Mouse (Mus musculus): ENCODE measurements around the gene Heyl. TPM values are rescaled to one million over a fixed set of nuclear protein-coding genes. Genes with fewer than 3 reads are reported as not detected.

Gene Heyl
- 0.41 and 0.43 TPM in 2 replicates for polyA plus RNA-seq (2012; rRNA removed)

DNA sequence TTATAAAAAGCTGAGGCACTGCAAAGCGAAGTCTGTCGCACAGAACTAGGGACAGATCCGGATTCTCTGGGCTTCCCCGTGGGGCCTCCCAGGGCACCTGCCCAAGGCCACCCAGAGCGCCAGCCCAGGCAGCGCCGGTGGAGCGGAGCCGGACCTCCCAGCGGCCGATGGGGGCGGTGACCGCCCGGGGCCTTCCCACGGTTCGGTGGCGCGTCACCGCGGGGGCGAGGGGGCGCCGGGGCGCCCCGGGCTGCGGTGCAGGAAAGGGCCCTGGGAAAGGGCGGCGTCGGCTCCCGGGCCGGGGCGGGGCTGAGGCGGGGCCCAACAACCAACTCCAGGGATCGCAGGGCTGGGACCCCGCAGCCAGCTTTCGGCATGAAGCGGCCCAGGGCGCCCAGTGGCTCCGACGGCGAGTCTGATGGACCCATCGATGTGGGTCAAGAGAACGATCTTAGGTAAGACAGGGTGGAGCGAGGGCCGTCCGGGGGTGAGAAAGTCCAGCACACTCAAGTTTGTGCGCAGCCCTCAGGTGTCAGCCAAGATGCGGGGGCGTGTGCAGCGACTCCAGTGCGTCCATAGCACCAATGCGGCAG lies at the start of gene Heyl:
Gene Heyl, plus strand, starts transcription at position 65 of the 593 bp plus-strand sequence.

DNA sequence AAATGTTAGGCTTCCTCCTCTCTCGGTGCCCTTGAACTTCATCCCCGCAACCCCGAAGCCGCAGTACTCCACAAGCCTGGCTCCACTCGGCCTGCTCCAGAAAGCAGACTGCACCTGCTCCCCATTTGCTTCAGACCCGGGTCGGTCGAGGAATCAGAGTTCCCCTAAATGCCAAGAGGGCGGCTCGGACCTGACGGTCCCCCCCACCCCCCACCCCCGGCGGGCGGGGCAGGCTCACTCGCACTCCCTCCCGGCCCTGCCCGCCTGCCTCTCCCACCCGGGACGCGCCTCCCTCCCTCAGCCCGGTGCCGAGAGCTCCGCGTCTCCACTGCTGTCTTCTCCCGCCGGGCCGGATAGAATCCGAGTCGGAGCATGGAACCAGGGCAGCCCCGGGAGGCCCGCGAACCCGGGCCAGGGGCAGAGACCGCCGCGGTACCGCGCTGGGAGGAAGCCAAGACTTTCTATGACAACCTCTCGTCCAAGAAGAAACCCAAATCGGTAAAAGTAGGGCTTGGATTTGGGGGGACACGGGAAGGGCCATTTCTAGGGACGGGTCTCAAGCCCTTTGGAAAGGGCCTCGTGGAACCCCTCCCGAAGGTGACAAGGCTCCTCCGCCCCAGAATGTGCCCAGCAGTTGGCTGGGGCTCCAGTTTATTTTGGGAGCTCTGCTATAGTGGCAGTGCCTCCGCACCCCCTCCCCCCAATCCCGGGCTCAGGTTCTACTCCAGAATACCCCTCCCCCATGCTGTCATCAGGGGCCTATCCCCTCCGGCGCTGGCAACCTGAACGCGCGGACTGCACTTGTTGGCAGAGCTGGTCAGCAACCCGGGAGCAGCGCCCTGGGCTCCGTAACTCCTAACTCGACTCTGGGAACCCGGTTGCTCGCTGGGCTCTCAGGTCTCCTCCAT lies 31.9 kb upstream of the Heyl start, which contains the start of gene Nt5c1a:
Gene Nt5c1a, plus strand, starts transcription at position 319 of the 908 bp plus-strand sequence.

GRCm38 (mm10) chr4:123261721-123262401 lies 28.5 kb downstream of the Heyl start, which contains the start of gene Pabpc4:
Gene Pabpc4, plus strand, starts transcription at chr4:123262351.

Other genes with a start within 250 kb of the Heyl start
- gene Mycl, start 237.9 kb upstream of the Heyl start, polyA plus RNA-seq (2012; rRNA removed), result 0.37 and 0.46 TPM in 2 replicates
- 3.8 and 4.0 TPM in 2 replicates for gene Trit1, start 217.0 kb upstream of the Heyl start, polyA plus RNA-seq (2012; rRNA removed)
- gene Bmp8b, start 128.4 kb upstream of the Heyl start, polyA plus RNA-seq (2012; rRNA removed), result 0.19 and 0.21 TPM in 2 replicates
- gene Oxct2b, start 117.3 kb upstream of the Heyl start, polyA plus RNA-seq (2012; rRNA removed), result not detected in 2 replicates
- gene Ppie, start 93.6 kb upstream of the Heyl start, polyA plus RNA-seq (2012; rRNA removed), result 23.3 and 24.1 TPM in 2 replicates
- 0.01 TPM in 1 of 2 replicates, not detected in the other for gene Hpcal4, start 50.3 kb upstream of the Heyl start, polyA plus RNA-seq (2012; rRNA removed)
- not detected in 2 replicates for gene Nt5c1a, start 32.1 kb upstream of the Heyl start, polyA plus RNA-seq (2012; rRNA removed)
- gene Pabpc4, start 28.8 kb downstream of the Heyl start, polyA plus RNA-seq (2012; rRNA removed), result 186 and 220 TPM in 2 replicates
- gene Oxct2a, start 90.1 kb downstream of the Heyl start, polyA plus RNA-seq (2012; rRNA removed), result 0.02 and 0.10 TPM in 2 replicates
- gene Bmp8a, start 109.7 kb downstream of the Heyl start, polyA plus RNA-seq (2012; rRNA removed), result 0.10 and 0.16 TPM in 2 replicates

Data from liver, embryonic 14 days (tissue).